In the genomic region with DNA sequence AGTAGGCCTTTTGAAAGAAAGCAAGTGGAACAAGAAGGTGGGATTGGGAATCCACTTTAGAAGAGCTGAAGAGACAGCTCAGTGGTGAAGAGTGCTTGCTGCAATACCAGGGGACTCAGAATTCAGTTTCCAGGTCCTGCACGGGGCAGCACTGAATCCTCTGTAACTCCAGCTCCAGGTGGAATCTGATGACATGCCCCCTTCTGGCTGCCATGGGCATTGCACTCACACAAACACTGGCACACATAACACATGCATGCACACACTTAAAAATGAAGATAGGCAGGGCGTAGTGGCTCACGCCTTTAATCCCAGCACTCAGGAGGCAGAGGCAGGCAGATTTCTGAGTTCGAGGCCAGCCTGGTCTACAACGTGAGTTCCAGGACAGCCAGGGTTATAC, we compare ENCODE assay signal across 22 mouse cellular contexts. TPM values are rescaled to one million over a fixed set of nuclear protein-coding genes. Genes with fewer than 3 reads are reported as not detected.
DNase-seq lines count a peak whose midpoint lies in the region; ATAC-seq and TF ChIP-seq lines count a peak whose summit lies in the region.
"Had no signal": no experiment of that assay in that cellular context is flagged by ENCODE, and none has a peak within 500 bp of the region (broad histone marks: within the 10 kb centered on the region; RNA-seq: fewer than 3 reads in every experiment).

No protein-coding gene starts in this region.

- no peak overlapping the region for H3K27ac ChIP-seq in cerebellum, adult 2 months (ENCODE audit: insufficient read depth, low read length)
- H3K27ac ChIP-seq in left cerebral cortex, adult 2 months = no peak overlapping the region
- H3K27ac ChIP-seq: embryonic facial prominence, embryonic 10.5 days; hindbrain, embryonic 14.5 days; liver, embryonic 13.5 days had no signal

- no peak overlapping the region for H3K4me3 ChIP-seq in cerebellum, adult 2 months (replicated peaks; ENCODE audit: insufficient read depth, low read depth, low read length)
- no peak overlapping the region for H3K4me3 ChIP-seq in left cerebral cortex, adult 2 months
- H3K4me3 ChIP-seq: embryonic facial prominence, embryonic 10.5 days; liver, embryonic 13.5 days had no signal

- no peak for ATAC-seq in erythroblast, adult 5-6 weeks (replicated peaks; ENCODE audit: low FRiP score, poor library complexity, severe bottlenecking)

- no peak for TF ChIP-seq POLR2A in cerebellum, adult 2 months (IDR thresholded peaks at IDR 0.05; ENCODE audit: borderline replicate concordance, insufficient read depth, low read length)

- DNase-seq in cerebellum, adult 2 months = no peak
- DNase-seq in cerebellum, adult 11-12 months = no peak
- no peak for DNase-seq in left cerebral cortex, adult 2 months (ENCODE audit: extremely low spot score in 1 of 2, low spot score in 2 of 2)
- no peak for DNase-seq in left cerebral cortex, postnatal 36 days (ENCODE audit: low spot score in 2 of 2)
- DNase-seq in thymus, postnatal 4 days = peak; percentile 28
- no peak for DNase-seq in thymus, postnatal 0 days (ENCODE audit: low spot score)
- no peak for DNase-seq in Muller cell, postnatal 12 days (ENCODE audit: inconsistent ontology term)
- DNase-seq: adrenal gland, adult 2 months; cerebellum, adult 9-11 months; heart, adult 11 months; kidney, adult 9 months; liver, embryonic 13.5 days; thymus, postnatal 36 days had no signal

- no peaks in the 10 kb centered on the region for H3K27me3 ChIP-seq in cerebellum, adult 2 months (ENCODE audit: control insufficient read depth, insufficient read depth, low read length)
- H3K27me3 ChIP-seq: liver, embryonic 13.5 days had no signal

- 83% methylated on average over 5 of the region's 5 CpGs for WGBS in cerebellum, adult 2 months

- no peaks in the 10 kb centered on the region for H3K4me1 ChIP-seq in cerebellum, adult 2 months (ENCODE audit: control insufficient read depth, insufficient read depth, low read length)
- H3K4me1 ChIP-seq: embryonic facial prominence, embryonic 10.5 days; liver, embryonic 13.5 days had no signal

- peak; percentile 8; the same call in 1 of the 2 replicates for TF ChIP-seq CTCF in cerebellum, adult 2 months (IDR thresholded peaks at IDR 0.05; ENCODE audit: borderline replicate concordance, insufficient read depth, low read depth, low read length)
- TF ChIP-seq CTCF in left cerebral cortex, adult 2 months (IDR thresholded peaks at IDR 0.05) = peak; percentile 24

- intact Hi-C loops in left cerebral cortex, adult 2 months (cut with DNase I) = no loop called here
- intact Hi-C loops in left cerebral cortex, postnatal 36 days (cut with DNase I) = no loop called here

RNA-seq across cellular contexts. Expression of gene Lrrc3, which starts 19.8 kb away (rescaled TPM):
- 1.5 and 1.8 TPM in 2 replicates for polyA plus RNA-seq in cerebellum, adult 2 months (2012; rRNA removed)
- 1 to 10 TPM; 9.5 to 9.8 TPM for total RNA-seq in left cerebral cortex, adult 2 months (2021)
- 10 to 100 TPM; 11.7 to 12.6 TPM for total RNA-seq in left cerebral cortex, postnatal 36 days (2021)
- 1.2 TPM in 2 replicates for polyA plus RNA-seq in thymus, postnatal 0 days (2015; fragmentation: Nextera tagmentation; extraction: Ambion mirVana)
- total RNA-seq in erythroblast, adult 5-6 weeks (2015; ENCODE audit: low replicate concordance) = not detected in 2 replicates
- not detected in 2 replicates for total RNA-seq in erythroblast, adult 5-6 weeks (2017; ENCODE audit: low replicate concordance)
- total RNA-seq: megakaryocyte progenitor cell, adult 5-6 weeks; monocyte, adult 5-6 weeks had no signal

RNA-seq across cellular contexts. Expression of gene Gm3285, which starts 20.8 kb away (rescaled TPM):
- not detected in 2 replicates for polyA plus RNA-seq in cerebellum, adult 2 months (2012; rRNA removed)
- total RNA-seq in left cerebral cortex, adult 2 months (2021) = not detected
- not detected for total RNA-seq in left cerebral cortex, postnatal 36 days (2021)
- polyA plus RNA-seq in thymus, postnatal 0 days (2015; fragmentation: Nextera tagmentation; extraction: Ambion mirVana) = not detected in 2 replicates
- total RNA-seq in erythroblast, adult 5-6 weeks (2015; ENCODE audit: low replicate concordance) = not detected in 2 replicates
- total RNA-seq in erythroblast, adult 5-6 weeks (2017; ENCODE audit: low replicate concordance) = not detected in 2 replicates
- total RNA-seq: adrenal gland, adult 2 months; layer of hippocampus, adult 18-20 months; left cerebral cortex, postnatal 10 days; megakaryocyte progenitor cell, adult 5-6 weeks; monocyte, adult 5-6 weeks had no signal
- polyA plus RNA-seq: adrenal gland, adult 2 months; embryonic facial prominence, embryonic 10.5 days; heart, embryonic 16.5 days; hindbrain, embryonic 14.5 days; liver, embryonic 13.5 days; neural tube, embryonic 14.5 days had no signal

RNA-seq across cellular contexts. Expression of gene Gm10318, which starts 29.9 kb away (rescaled TPM):
- polyA plus RNA-seq in cerebellum, adult 2 months (2012; rRNA removed) = not detected in 2 replicates
- not detected for total RNA-seq in left cerebral cortex, adult 2 months (2021)
- total RNA-seq in left cerebral cortex, postnatal 36 days (2021) = not detected
- not detected in 2 replicates for polyA plus RNA-seq in thymus, postnatal 0 days (2015; fragmentation: Nextera tagmentation; extraction: Ambion mirVana)
- total RNA-seq in erythroblast, adult 5-6 weeks (2015; ENCODE audit: low replicate concordance) = not detected in 2 replicates
- total RNA-seq in erythroblast, adult 5-6 weeks (2017; ENCODE audit: low replicate concordance) = not detected in 2 replicates
- total RNA-seq: adrenal gland, adult 2 months; layer of hippocampus, adult 18-20 months; left cerebral cortex, postnatal 10 days; megakaryocyte progenitor cell, adult 5-6 weeks; monocyte, adult 5-6 weeks had no signal
- polyA plus RNA-seq: adrenal gland, adult 2 months; embryonic facial prominence, embryonic 10.5 days; heart, embryonic 16.5 days; hindbrain, embryonic 14.5 days; liver, embryonic 13.5 days; neural tube, embryonic 14.5 days had no signal

RNA-seq across cellular contexts. Expression of gene Gm36176, which starts 36.0 kb away (rescaled TPM):
- not detected in 2 replicates for polyA plus RNA-seq in cerebellum, adult 2 months (2012; rRNA removed)
- not detected for total RNA-seq in left cerebral cortex, adult 2 months (2021)
- total RNA-seq in left cerebral cortex, postnatal 36 days (2021) = not detected
- not detected in 2 replicates for polyA plus RNA-seq in thymus, postnatal 0 days (2015; fragmentation: Nextera tagmentation; extraction: Ambion mirVana)
- total RNA-seq in erythroblast, adult 5-6 weeks (2015; ENCODE audit: low replicate concordance) = not detected in 2 replicates
- not detected in 2 replicates for total RNA-seq in erythroblast, adult 5-6 weeks (2017; ENCODE audit: low replicate concordance)
- total RNA-seq: adrenal gland, adult 2 months; layer of hippocampus, adult 18-20 months; left cerebral cortex, postnatal 10 days; megakaryocyte progenitor cell, adult 5-6 weeks; monocyte, adult 5-6 weeks had no signal
- polyA plus RNA-seq: adrenal gland, adult 2 months; embryonic facial prominence, embryonic 10.5 days; heart, embryonic 16.5 days; hindbrain, embryonic 14.5 days; liver, embryonic 13.5 days; neural tube, embryonic 14.5 days had no signal

RNA-seq across cellular contexts. Expression of gene Krtap10-10, which starts 46.8 kb away (rescaled TPM):
- not detected in 2 replicates for polyA plus RNA-seq in cerebellum, adult 2 months (2012; rRNA removed)
- total RNA-seq in left cerebral cortex, adult 2 months (2021) = not detected
- not detected for total RNA-seq in left cerebral cortex, postnatal 36 days (2021)
- not detected in 2 replicates for polyA plus RNA-seq in thymus, postnatal 0 days (2015; fragmentation: Nextera tagmentation; extraction: Ambion mirVana)
- not detected in 2 replicates for total RNA-seq in erythroblast, adult 5-6 weeks (2015; ENCODE audit: low replicate concordance)
- not detected in 2 replicates for total RNA-seq in erythroblast, adult 5-6 weeks (2017; ENCODE audit: low replicate concordance)
- total RNA-seq: adrenal gland, adult 2 months; layer of hippocampus, adult 18-20 months; left cerebral cortex, postnatal 10 days; megakaryocyte progenitor cell, adult 5-6 weeks; monocyte, adult 5-6 weeks had no signal
- polyA plus RNA-seq: adrenal gland, adult 2 months; embryonic facial prominence, embryonic 10.5 days; heart, embryonic 16.5 days; hindbrain, embryonic 14.5 days; liver, embryonic 13.5 days; neural tube, embryonic 14.5 days had no signal

Comparison
In these comparisons a context has a peak if more than half of its experiments do, and no peak if none do; other contexts are left out.
1. RNA of gene Lrrc3, which starts 19.8 kb away (total RNA-seq): 11.7 to 12.6 TPM in left cerebral cortex, postnatal 36 days and 9.5 to 9.8 TPM in left cerebral cortex, adult 2 months; not detected in erythroblast, adult 5-6 weeks; every median in the first group is over 10 times any median in the second.